8 mouse cellular contexts compared by ENCODE assay signal in the genomic region with DNA sequence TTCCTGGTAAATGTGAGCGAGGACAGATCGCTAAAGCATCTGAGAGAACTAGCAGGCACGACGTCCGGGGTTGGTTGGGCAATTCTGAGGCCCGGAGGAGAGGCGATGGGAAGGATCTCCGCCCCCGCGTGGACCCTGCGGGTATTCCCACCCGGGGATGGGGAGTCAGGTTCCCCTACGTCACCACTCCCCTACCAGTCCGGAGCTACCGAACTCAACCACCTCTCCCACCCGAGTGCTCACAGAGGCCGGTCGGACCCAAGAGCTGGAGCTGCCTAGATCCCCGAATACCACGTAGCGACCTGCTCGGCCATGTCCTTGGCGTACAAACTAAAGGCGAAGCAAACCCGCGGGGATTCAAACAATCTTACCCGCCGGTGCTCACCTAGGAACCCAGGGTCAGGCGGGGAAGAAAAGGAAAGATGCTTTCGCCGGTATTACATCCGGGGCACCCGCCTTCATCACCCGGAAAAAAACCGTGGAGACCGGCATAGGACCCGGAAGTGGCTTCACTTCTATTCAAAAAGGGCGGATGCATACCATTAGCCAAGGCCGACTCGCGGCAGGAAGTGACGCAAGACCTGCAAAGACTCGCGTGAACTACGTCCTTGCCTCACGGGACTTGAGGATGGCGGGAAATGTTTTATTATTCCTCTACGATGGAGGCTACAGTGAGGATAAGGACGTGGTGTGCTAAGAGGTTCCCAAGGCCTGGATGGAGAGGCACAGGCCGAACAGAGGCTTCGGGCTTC. TPM values are rescaled to one million over a fixed set of nuclear protein-coding genes. Genes with fewer than 3 reads are reported as not detected.
A peak's percentile ranks its signal among the peaks of the same experiment; 100 is the strongest.
DNase-seq lines count a peak whose midpoint lies in the region; ATAC-seq and TF ChIP-seq lines count a peak whose summit lies in the region.

A gene (minus strand): TSS at position 507 of the 752 bp plus-strand sequence.

- TF ChIP-seq POLR2A in olfactory bulb, adult 2 months (IDR thresholded peaks at IDR 0.05; ENCODE audit: insufficient read depth, low read depth, low read length): 0 out of 2 replicates have a peak, but pooled peaks have one; percentile 21
- peak; percentile 68; the same call in 1 of the 2 replicates for TF ChIP-seq POLR2A in thymus, adult 2 months (IDR thresholded peaks at IDR 0.05; ENCODE audit: control insufficient read depth, extremely low read depth, insufficient read depth, low read length, poor library complexity)

- TF ChIP-seq CTCF in G1E (IDR thresholded peaks at IDR 0.05; ENCODE audit: low read depth, low read length): no peak
- TF ChIP-seq CTCF in layer of hippocampus, adult 2 months (conservative IDR thresholded peaks at IDR 0.05): peak; percentile 49
- TF ChIP-seq CTCF in lung, embryonic 14.5 days (IDR thresholded peaks at IDR 0.05; ENCODE audit: low read depth): peak; percentile 62
- TF ChIP-seq CTCF in olfactory bulb, adult 2 months (IDR thresholded peaks at IDR 0.05; ENCODE audit: insufficient read depth, low read depth, low read length): no peak
- peak; percentile 43; the same call in 1 of the 2 replicates for TF ChIP-seq CTCF in thymus, adult 2 months (IDR thresholded peaks at IDR 0.05; ENCODE audit: borderline replicate concordance, control insufficient read depth, extremely low read depth, insufficient read depth, low read length, poor library complexity)

- no peaks in the 10 kb centered on the region for H3K9me3 ChIP-seq in G1E (replicated peaks)
- no peaks in the 10 kb centered on the region for H3K9me3 ChIP-seq in forebrain, embryonic 16.5 days (ENCODE audit: control insufficient read depth, low read length)
- H3K9me3 ChIP-seq in lung, embryonic 14.5 days (ENCODE audit: low read depth, low read length): no peaks in the 10 kb centered on the region

- ATAC-seq in G1E (ENCODE audit: extremely low read depth, insufficient number of reproducible peaks, low FRiP score, poor library complexity, severe bottlenecking): peak; percentile 87
- peak; percentile 98 for ATAC-seq in forebrain, embryonic 16.5 days
- peak; percentile 95 for ATAC-seq in lung, embryonic 14.5 days (ENCODE audit: insufficient read depth)

- H3K9ac ChIP-seq in forebrain, embryonic 16.5 days (replicated peaks; ENCODE audit: low read depth, low read length): peak within 1 kb of the TSS; percentile 74
- peak within 1 kb of the TSS; percentile 66 for H3K9ac ChIP-seq in lung, embryonic 14.5 days

- intact Hi-C loops in heart, postnatal 36 days (cut with DNase I): loop anchor here (1.0 to 5.0 kb wide), 3 partner anchors 39 to 333 kb away; a partner anchor contains a TSS

- peak within 1 kb of the TSS; percentile 87 for H3K27ac ChIP-seq in forebrain, embryonic 16.5 days (ENCODE audit: low read length)
- H3K27ac ChIP-seq in layer of hippocampus, adult 2 months: peak within 1 kb of the TSS; percentile 91
- peak within 1 kb of the TSS; percentile 87 for H3K27ac ChIP-seq in lung, embryonic 14.5 days (ENCODE audit: low read depth)
- peak within 1 kb of the TSS; percentile 64 for H3K27ac ChIP-seq in olfactory bulb, adult 2 months (ENCODE audit: insufficient read depth, low read depth, low read length)
- H3K27ac ChIP-seq in thymus, adult 2 months (ENCODE audit: control insufficient read depth, insufficient read depth, low read length): peak within 1 kb of the TSS; percentile 53

- peak within 1 kb of the TSS; percentile 75 for H3K4me3 ChIP-seq in G1E (ENCODE audit: low read depth, low read length)
- H3K4me3 ChIP-seq in forebrain, embryonic 16.5 days (replicated peaks; ENCODE audit: low read length): peak within 1 kb of the TSS; percentile 70
- H3K4me3 ChIP-seq in layer of hippocampus, adult 2 months: peak within 1 kb of the TSS; percentile 74
- peak within 1 kb of the TSS; percentile 69 for H3K4me3 ChIP-seq in lung, embryonic 14.5 days (ENCODE audit: low read depth, low read length)
- H3K4me3 ChIP-seq in olfactory bulb, adult 2 months (ENCODE audit: insufficient read depth, low read depth, low read length): peak within 1 kb of the TSS; percentile 95
- peak within 1 kb of the TSS; percentile 78 for H3K4me3 ChIP-seq in thymus, adult 2 months (ENCODE audit: control insufficient read depth, insufficient read depth, low read length)

- H3K36me3 ChIP-seq in G1E (replicated peaks): peaks cover 87% of the 10 kb centered on the region
- H3K36me3 ChIP-seq in forebrain, embryonic 16.5 days (ENCODE audit: control insufficient read depth, insufficient read depth): peaks cover 54% of the 10 kb centered on the region
- H3K36me3 ChIP-seq in lung, embryonic 14.5 days (ENCODE audit: insufficient read depth): peaks cover 77% of the 10 kb centered on the region
- H3K36me3 ChIP-seq in thymus, adult 2 months (ENCODE audit: control insufficient read depth, insufficient read depth, low read length): peaks cover 45% of the 10 kb centered on the region

- peak; percentile 89 for DNase-seq in G1E (ENCODE audit: low spot score)
- peak; percentile 93 to 98 for DNase-seq in cerebellum, adult 18-20 months
- DNase-seq in heart, postnatal 36 days: peak; percentile 90 to 93
- DNase-seq in layer of hippocampus, adult 2 months (ENCODE audit: low spot score in 2 of 2): peak; percentile 97 to 98
- peak; percentile 99 for DNase-seq in lung, embryonic 14.5 days
- DNase-seq in thymus, adult 2 months: peak; percentile 95

- H3K4me1 ChIP-seq in G1E (ENCODE audit: insufficient read depth, low read depth, low read length): peaks cover 66% of the 10 kb centered on the region
- peaks cover 21% of the 10 kb centered on the region for H3K4me1 ChIP-seq in forebrain, embryonic 16.5 days (replicated peaks; ENCODE audit: control insufficient read depth, insufficient read depth, low read length)
- peaks cover 6% of the 10 kb centered on the region; the same call in 1 of the 2 replicates for H3K4me1 ChIP-seq in lung, embryonic 14.5 days (ENCODE audit: insufficient read depth)
- peaks cover 15% of the 10 kb centered on the region for H3K4me1 ChIP-seq in olfactory bulb, adult 2 months (ENCODE audit: control insufficient read depth, insufficient read depth, low read length)
- peaks cover 18% of the 10 kb centered on the region for H3K4me1 ChIP-seq in thymus, adult 2 months (replicated peaks; ENCODE audit: control insufficient read depth, insufficient read depth, low read length)

- no peaks in the 10 kb centered on the region for H3K27me3 ChIP-seq in G1E (ENCODE audit: insufficient read depth, low read length)
- H3K27me3 ChIP-seq in forebrain, embryonic 16.5 days (replicated peaks; ENCODE audit: control insufficient read depth, insufficient read depth, low read length): no peaks in the 10 kb centered on the region
- no peaks in the 10 kb centered on the region for H3K27me3 ChIP-seq in lung, embryonic 14.5 days (ENCODE audit: insufficient read depth, low read length)
- H3K27me3 ChIP-seq in thymus, adult 2 months (ENCODE audit: control insufficient read depth, insufficient read depth, low read length): no peaks in the 10 kb centered on the region

- under 1% methylated on average over 51 of the region's 51 CpGs for WGBS in forebrain, embryonic 16.5 days
- under 1% methylated on average over 51 of the region's 51 CpGs for WGBS in lung, embryonic 14.5 days
- WGBS in olfactory bulb, adult 2 months: under 1% methylated on average over 51 of the region's 51 CpGs
- WGBS in thymus, adult 2 months: under 1% methylated on average over 51 of the region's 51 CpGs

- peak within 1 kb of the TSS; percentile 96 for H3K4me2 ChIP-seq in forebrain, embryonic 16.5 days (ENCODE audit: low read length)
- H3K4me2 ChIP-seq in lung, embryonic 14.5 days: peak within 1 kb of the TSS; percentile 78

RNA-seq across cellular contexts. Expression of the gene that starts here (rescaled TPM):
- total RNA-seq in G1E (2014; fragmentation: Nextera tagmentation) (23.3 and 37.2 TPM in 2 replicates), G1E (2017) (79.3 and 84.6 TPM in 2 replicates)
- polyA plus RNA-seq in G1E (2012): 71.8 and 73.7 TPM in 2 replicates
- 88.2 and 91.0 TPM in 2 replicates for polyA plus RNA-seq in forebrain, embryonic 16.5 days (2015; fragmentation: Nextera tagmentation; extraction: Ambion mirVana)
- 10 to 100 TPM; 36.9 to 38.0 TPM for total RNA-seq in heart, postnatal 36 days (2021)
- 10 to 100 TPM; 88.4 to 97.0 TPM for total RNA-seq in layer of hippocampus, adult 2 months (2021)
- polyA plus RNA-seq in lung, embryonic 14.5 days (2014; fragmentation: Nextera tagmentation; extraction: Ambion mirVana): 54.6 and 59.6 TPM in 2 replicates
- polyA plus RNA-seq in olfactory bulb, adult 2 months (2012; ENCODE audit: insufficient read depth, insufficient read length, low replicate concordance, missing spikeins): not detected in 2 replicates
- 63.4 and 67.2 TPM in 2 replicates for polyA plus RNA-seq in thymus, adult 2 months (2012; rRNA removed)

Comparison
In these comparisons a context has a peak if more than half of its experiments do, and no peak if none do; other contexts are left out.
1. Peak in every context shown above with its lines: DNase-seq, ATAC-seq, H3K4me3 ChIP-seq and H3K27ac ChIP-seq.
2. RNA of the gene that starts here (polyA plus RNA-seq): 88.2 to 91.0 TPM in forebrain, embryonic 16.5 days, 71.8 to 73.7 TPM in G1E, 63.4 to 67.2 TPM in thymus, adult 2 months and 54.6 to 59.6 TPM in lung, embryonic 14.5 days; not detected in olfactory bulb, adult 2 months; every median in the first group is over 10 times any median in the second.
3. CTCF ChIP-seq: peak in layer of hippocampus, adult 2 months (single experiment), lung, embryonic 14.5 days (single experiment) and thymus, adult 2 months (single experiment); none in G1E (single experiment) and olfactory bulb, adult 2 months (single experiment).